Mouse (Mus musculus): ENCODE data around the gene Necap2.

GRCm38 (mm10) chr4:141108196-141108732 is 30.1 kb upstream of the Necap2 start:
- TF ChIP-seq CTCF (IDR thresholded peaks at IDR 0.05; ENCODE audit: borderline replicate concordance, insufficient read depth, low read depth, low read length): no peak
- no peak for TF ChIP-seq POLR2A (IDR thresholded peaks at IDR 0.05; ENCODE audit: borderline replicate concordance, insufficient read depth, low read length)

Measured in cerebellum, adult 2 months (tissue).